Mouse (Mus musculus): ENCODE measurements around the gene Slc37a2. TPM values are rescaled to one million over a fixed set of nuclear protein-coding genes. Genes with fewer than 3 reads are reported as not detected.
A peak's percentile ranks its signal among the peaks of the same experiment; 100 is the strongest.

Slc37a2 gene
- polyA plus RNA-seq, 1 experiment from 2014 or later, result 1.9 TPM

GRCm38 (mm10) chr9:37248381-37248906, 7.1 kb downstream of the Slc37a2 start:
- Histone ChIP-seq H3K4me2 (ENCODE audit: low read length) (no peak overlapping the region), H3K4me3 (ENCODE audit: low read length) (no peak overlapping the region), H3K9ac (ENCODE audit: low read depth, low read length) (no peak overlapping the region), H3K4me1 (ENCODE audit: control insufficient read depth, insufficient read depth, low read depth, low read length) (no peaks in the 10 kb centered on the region), H3K36me3 (ENCODE audit: control insufficient read depth, insufficient read depth, low read length) (no peaks in the 10 kb centered on the region), H3K27me3 (replicated peaks; ENCODE audit: control insufficient read depth, insufficient read depth, low read length) (peaks cover 2% of the 10 kb centered on the region; the same call in 1 of the 2 replicates), H3K27ac (ENCODE audit: low read depth, low read length) (no peak overlapping the region), H3K9me3 (ENCODE audit: control insufficient read depth, low read length) (no peaks in the 10 kb centered on the region)
- WGBS, result 35% methylated on average over 3 of the region's 3 CpGs
- ATAC-seq, result peak; percentile 67

- ATAC-seq, result no peak
- no peak overlapping the region for H3K27ac ChIP-seq (ENCODE audit: low read depth, low read length)
These were observed 8.1 kb downstream of the Slc37a2 start for GRCm38 (mm10) chr9:37247429-37247828.

GRCm38 (mm10) chr9:37245810-37246209, 9.7 kb downstream of the Slc37a2 start:
- H3K9me3 ChIP-seq (ENCODE audit: control insufficient read depth, low read length), result no peaks in the 10 kb centered on the region
- H3K27me3 ChIP-seq (replicated peaks; ENCODE audit: control insufficient read depth, insufficient read depth, low read length), result no peaks in the 10 kb centered on the region
- no peak overlapping the region for H3K4me2 ChIP-seq (ENCODE audit: low read length)
- ATAC-seq, result no peak
- H3K4me1 ChIP-seq (ENCODE audit: control insufficient read depth, insufficient read depth, low read depth, low read length), result no peaks in the 10 kb centered on the region
- H3K36me3 ChIP-seq (ENCODE audit: control insufficient read depth, insufficient read depth, low read length), result no peaks in the 10 kb centered on the region
- no peak overlapping the region for H3K9ac ChIP-seq (ENCODE audit: low read depth, low read length)
- no peak overlapping the region for H3K4me3 ChIP-seq (ENCODE audit: low read length)
- 93% methylated on average over 1 of the region's 1 CpGs for WGBS
- no peak overlapping the region for H3K27ac ChIP-seq (ENCODE audit: low read depth, low read length)

More at GRCm38 (mm10) chr9:37247429-37247828, 8.1 kb downstream of the Slc37a2 start:
- Histone ChIP-seq H3K4me2 (ENCODE audit: low read length) (no peak overlapping the region), H3K4me1 (ENCODE audit: control insufficient read depth, insufficient read depth, low read depth, low read length) (no peaks in the 10 kb centered on the region), H3K36me3 (ENCODE audit: control insufficient read depth, insufficient read depth, low read length) (no peaks in the 10 kb centered on the region), H3K4me3 (ENCODE audit: low read length) (no peak overlapping the region), H3K27me3 (replicated peaks; ENCODE audit: control insufficient read depth, insufficient read depth, low read length) (no peaks in the 10 kb centered on the region), H3K9me3 (ENCODE audit: control insufficient read depth, low read length) (no peaks in the 10 kb centered on the region), H3K9ac (ENCODE audit: low read depth, low read length) (no peak overlapping the region)

GRCm38 (mm10) chr9:37245404-37245803, 10.1 kb downstream of the Slc37a2 start:
- H3K27ac ChIP-seq (ENCODE audit: low read depth, low read length), result no peak overlapping the region
- no peaks in the 10 kb centered on the region for H3K4me1 ChIP-seq (ENCODE audit: control insufficient read depth, insufficient read depth, low read depth, low read length)
- H3K9ac ChIP-seq (ENCODE audit: low read depth, low read length), result no peak overlapping the region
- no peak overlapping the region for H3K4me3 ChIP-seq (ENCODE audit: low read length)
- H3K36me3 ChIP-seq (ENCODE audit: control insufficient read depth, insufficient read depth, low read length), result no peaks in the 10 kb centered on the region
- 69% methylated on average over 2 of the region's 2 CpGs for WGBS
- no peak for ATAC-seq
- H3K9me3 ChIP-seq (ENCODE audit: control insufficient read depth, low read length), result no peaks in the 10 kb centered on the region
- no peak overlapping the region for H3K4me2 ChIP-seq (ENCODE audit: low read length)
- no peaks in the 10 kb centered on the region for H3K27me3 ChIP-seq (replicated peaks; ENCODE audit: control insufficient read depth, insufficient read depth, low read length)

GRCm38 (mm10) chr9:37244600-37244999, 10.9 kb downstream of the Slc37a2 start:
- Histone ChIP-seq H3K4me3 (ENCODE audit: low read length) (no peak overlapping the region), H3K9ac (ENCODE audit: low read depth, low read length) (no peak overlapping the region), H3K4me2 (ENCODE audit: low read length) (no peak overlapping the region), H3K4me1 (ENCODE audit: control insufficient read depth, insufficient read depth, low read depth, low read length) (no peaks in the 10 kb centered on the region), H3K36me3 (ENCODE audit: control insufficient read depth, insufficient read depth, low read length) (no peaks in the 10 kb centered on the region), H3K27ac (ENCODE audit: low read depth, low read length) (no peak overlapping the region), H3K9me3 (ENCODE audit: control insufficient read depth, low read length) (no peaks in the 10 kb centered on the region), H3K27me3 (replicated peaks; ENCODE audit: control insufficient read depth, insufficient read depth, low read length) (no peaks in the 10 kb centered on the region)
- WGBS, result 93% methylated on average over 1 of the region's 1 CpGs
- no peak for ATAC-seq

- H3K4me1 ChIP-seq (ENCODE audit: control insufficient read depth, insufficient read depth, low read depth, low read length), result no peaks in the 10 kb centered on the region
- H3K4me2 ChIP-seq (ENCODE audit: low read length), result no peak overlapping the region
- H3K36me3 ChIP-seq (ENCODE audit: control insufficient read depth, insufficient read depth, low read length), result no peaks in the 10 kb centered on the region
- no peak overlapping the region for H3K27ac ChIP-seq (ENCODE audit: low read depth, low read length)
- no peak for ATAC-seq
- no peaks in the 10 kb centered on the region for H3K27me3 ChIP-seq (replicated peaks; ENCODE audit: control insufficient read depth, insufficient read depth, low read length)
- H3K9ac ChIP-seq (ENCODE audit: low read depth, low read length), result no peak overlapping the region
- H3K9me3 ChIP-seq (ENCODE audit: control insufficient read depth, low read length), result no peaks in the 10 kb centered on the region
- H3K4me3 ChIP-seq (ENCODE audit: low read length), result no peak overlapping the region
- WGBS, result 83% methylated on average over 3 of the region's 3 CpGs
These were observed 12.8 kb downstream of the Slc37a2 start for GRCm38 (mm10) chr9:37242764-37243163.

GRCm38 (mm10) chr9:37235951-37236737, 19.4 kb downstream of the Slc37a2 start:
- 72% methylated on average over 4 of the region's 4 CpGs for WGBS
- Histone ChIP-seq H3K9ac (ENCODE audit: low read depth, low read length) (no peak overlapping the region), H3K27ac (ENCODE audit: low read depth, low read length) (no peak overlapping the region), H3K9me3 (ENCODE audit: control insufficient read depth, low read length) (no peaks in the 10 kb centered on the region), H3K4me2 (ENCODE audit: low read length) (no peak overlapping the region), H3K27me3 (replicated peaks; ENCODE audit: control insufficient read depth, insufficient read depth, low read length) (no peaks in the 10 kb centered on the region), H3K4me1 (ENCODE audit: control insufficient read depth, insufficient read depth, low read depth, low read length) (no peaks in the 10 kb centered on the region), H3K36me3 (ENCODE audit: control insufficient read depth, insufficient read depth, low read length) (no peaks in the 10 kb centered on the region), H3K4me3 (ENCODE audit: low read length) (no peak overlapping the region)
- ATAC-seq, result no peak

GRCm38 (mm10) chr9:37232201-37233195, 23.0 kb downstream of the Slc37a2 start:
- Histone ChIP-seq H3K4me3 (ENCODE audit: low read length) (no peak overlapping the region), H3K4me2 (ENCODE audit: low read length) (no peak overlapping the region), H3K9me3 (ENCODE audit: control insufficient read depth, low read length) (no peaks in the 10 kb centered on the region), H3K27ac (ENCODE audit: low read depth, low read length) (no peak overlapping the region), H3K36me3 (ENCODE audit: control insufficient read depth, insufficient read depth, low read length) (no peaks in the 10 kb centered on the region), H3K9ac (ENCODE audit: low read depth, low read length) (no peak overlapping the region), H3K4me1 (ENCODE audit: control insufficient read depth, insufficient read depth, low read depth, low read length) (no peaks in the 10 kb centered on the region), H3K27me3 (replicated peaks; ENCODE audit: control insufficient read depth, insufficient read depth, low read length) (no peaks in the 10 kb centered on the region)
- WGBS, result 67% methylated on average over 22 of the region's 22 CpGs
- ATAC-seq, result no peak

Data from hindbrain, embryonic 16.5 days (tissue).